Mouse (Mus musculus) heart, postnatal 14 days (tissue): ENCODE measurements around the gene Bcor. TPM values are rescaled to one million over a fixed set of nuclear protein-coding genes. Genes with fewer than 3 reads are reported as not detected.

ENCODE experiments used
- DNase-seq, 2 experiments: peaks; one replicate each; pipeline ENCODE4 v3.0.0; 2021 to 2022
- intact Hi-C: fragments of 180-260 bp; cut with DNase I; formaldehyde crosslinking; loops from one replicate; pipeline ENCODE4 v1.15.1; 2025
- total RNA-seq, 2 experiments: library from RNA; stranded (reverse); gene quantifications; 2 replicates each; pipeline ENCODE4 v1.2.3; 2021

Gene Bcor
- total RNA-seq, 2 experiments from 2014 or later, result 24.4 to 25.8 TPM

DNA sequence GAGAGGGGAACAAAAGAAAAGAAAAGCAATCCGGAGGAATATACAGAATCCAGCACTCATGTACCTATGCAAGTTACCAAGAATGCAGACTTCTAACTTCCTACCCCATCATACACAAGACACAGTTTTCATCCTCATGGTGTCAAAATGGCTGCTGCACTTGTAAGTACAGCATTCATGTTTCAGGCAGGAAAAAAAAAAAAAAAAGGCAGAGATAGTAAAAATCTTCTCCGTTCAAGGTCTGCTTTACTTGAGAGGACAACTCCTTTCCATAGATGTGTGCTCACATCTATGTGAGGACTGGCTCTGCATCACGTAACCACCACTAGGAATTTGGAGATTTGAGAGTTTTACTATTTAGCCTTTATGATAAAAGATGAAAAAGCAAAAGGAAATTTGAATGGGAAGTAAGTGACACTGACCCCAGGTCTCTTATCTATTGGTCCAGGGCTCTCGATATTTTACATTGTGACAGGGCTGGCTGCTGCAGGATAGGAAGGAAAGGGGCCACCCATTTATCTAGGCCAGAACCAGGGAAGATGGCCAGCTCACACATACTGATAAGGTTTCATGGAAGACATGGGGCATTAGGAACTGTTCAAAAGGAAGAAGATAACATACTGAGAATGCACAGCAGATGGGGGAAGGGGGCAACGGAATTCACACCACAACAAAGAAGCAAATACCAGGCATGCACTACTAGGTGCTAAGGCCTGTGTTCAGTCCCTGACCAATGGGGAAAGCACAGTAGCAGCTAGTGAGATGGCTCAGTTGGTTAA is 166.3 kb downstream of the Bcor start:
- no peak for DNase-seq
- intact Hi-C loops, result no loop called here

DNA sequence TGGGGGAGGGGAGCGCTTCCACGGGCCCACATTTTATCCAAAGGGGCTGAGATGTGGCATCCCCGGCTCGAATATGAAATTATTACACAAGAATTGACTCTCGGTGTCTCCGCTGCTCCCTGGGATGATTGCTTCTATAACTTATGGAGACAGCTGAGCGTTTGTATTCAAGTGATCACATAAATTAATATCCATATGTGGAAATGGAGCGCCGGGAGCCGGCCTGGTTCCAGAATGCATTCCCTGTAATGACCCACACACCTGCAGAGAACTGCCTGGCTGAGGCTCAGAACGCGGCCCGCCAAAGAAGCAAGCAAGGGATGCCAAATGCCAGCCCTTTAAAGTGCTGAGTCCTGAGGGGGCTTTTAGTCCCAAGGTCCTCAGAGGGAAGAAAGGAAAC is 170.7 kb downstream of the Bcor start:
- intact Hi-C loops, result no loop called here
- DNase-seq, result no peak

- intact Hi-C loops, result no loop called here
- DNase-seq, result no peak
Observed at GRCm38 (mm10) chrX:11988191-11988896, 171.8 kb downstream of the Bcor start.

- intact Hi-C loops, result no loop called here
- DNase-seq, result no peak
Observed at GRCm38 (mm10) chrX:11987602-11988001, 172.6 kb downstream of the Bcor start.
